Mouse (Mus musculus) urinary bladder, postnatal 14 days (tissue): ENCODE results near the gene Als2.

Experiments used
- DNase-seq: peaks from one replicate; pipeline ENCODE4 v3.0.0; 2021; ENCODE audit warnings: low spot score

The Als2 gene

DNA sequence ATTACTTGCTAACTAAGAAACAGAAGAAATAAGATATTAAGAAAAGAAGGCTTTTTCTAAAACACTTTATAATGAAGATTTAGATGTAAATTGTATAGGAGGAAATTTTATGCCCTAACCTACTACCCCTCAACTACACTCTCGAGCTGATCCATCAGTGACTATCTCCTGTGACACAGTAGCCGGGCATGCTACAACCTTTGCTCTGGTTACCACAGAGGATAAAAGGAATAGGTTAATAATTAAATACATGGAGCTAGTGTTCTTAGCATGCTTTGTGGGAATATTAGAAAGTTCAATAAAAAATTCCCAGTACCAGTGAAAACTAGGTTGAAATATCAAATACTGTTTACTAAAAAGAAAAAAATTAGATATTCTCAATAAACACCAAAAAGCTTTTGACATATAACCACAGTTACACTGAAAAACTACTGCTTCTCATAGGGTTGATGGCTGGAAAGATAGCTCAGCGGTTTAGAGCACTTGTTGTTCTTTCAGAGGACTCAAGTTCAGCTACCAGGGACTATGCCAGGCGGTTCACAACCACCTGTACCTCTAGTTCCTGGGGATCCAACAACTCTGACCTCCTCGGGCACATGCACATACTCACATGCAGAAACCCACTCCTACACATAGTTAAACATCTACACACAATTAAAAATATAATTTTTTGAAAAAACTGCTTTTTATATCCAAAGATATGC lies 24.8 kb downstream of the Als2 start:
- DNase-seq, result no peak

DNA sequence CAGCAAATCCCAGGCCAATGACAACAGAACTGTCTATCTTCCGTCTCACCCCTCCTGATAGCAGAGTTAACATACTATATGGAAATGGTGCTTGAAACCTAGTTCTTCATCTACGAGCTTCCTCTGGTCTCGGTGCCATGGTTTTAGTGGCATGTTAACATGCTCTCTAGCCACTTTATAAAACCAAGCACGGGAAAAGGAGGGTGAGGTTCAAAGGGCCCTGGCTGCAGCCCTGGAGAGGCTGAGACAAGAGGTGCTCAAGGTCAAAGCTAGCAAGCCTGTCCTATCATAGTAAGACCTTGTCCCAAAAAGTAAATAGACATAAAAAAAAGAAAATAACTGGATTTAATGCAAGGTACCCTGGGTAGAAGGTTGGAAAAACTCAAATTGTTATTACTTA lies 25.4 kb downstream of the Als2 start:
- no peak for DNase-seq

DNA sequence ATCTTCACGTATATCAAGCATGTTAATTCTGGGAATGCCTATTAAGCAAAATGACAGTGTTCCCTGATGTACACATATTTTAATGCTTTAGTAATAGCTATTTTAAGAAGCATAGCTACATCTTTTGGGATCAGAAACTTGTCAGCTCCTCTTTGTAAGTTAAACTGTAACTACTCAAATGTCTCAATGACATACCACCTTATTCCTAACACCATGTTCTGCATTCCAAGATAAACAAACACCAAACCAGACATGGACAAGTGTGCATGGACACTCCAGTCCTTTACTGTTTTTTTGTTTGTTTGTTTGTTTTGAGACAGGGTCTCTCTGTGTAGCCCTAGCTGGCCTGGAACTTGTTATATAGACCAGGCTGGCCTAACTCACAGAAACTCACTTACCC lies 28.7 kb downstream of the Als2 start:
- no peak for DNase-seq

DNA sequence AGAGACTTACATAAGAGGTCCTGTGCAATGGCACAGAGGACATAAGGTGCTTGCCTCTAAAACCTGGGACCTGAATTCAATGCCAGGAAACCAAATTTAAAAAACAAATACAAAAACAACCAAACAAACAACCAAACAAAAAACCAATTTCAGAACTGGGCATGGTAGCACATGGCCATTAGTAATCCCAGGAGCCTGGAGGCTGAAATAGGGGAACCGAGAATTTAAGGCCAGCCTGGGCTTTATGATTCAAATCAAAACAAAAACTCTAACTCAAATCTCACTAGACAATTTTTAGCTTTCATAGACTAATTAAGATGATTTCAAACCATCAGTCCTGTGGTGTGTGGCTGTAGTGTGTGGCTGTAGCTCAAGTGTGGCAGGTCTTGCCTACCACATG lies 32.5 kb downstream of the Als2 start:
- DNase-seq, result no peak

DNA sequence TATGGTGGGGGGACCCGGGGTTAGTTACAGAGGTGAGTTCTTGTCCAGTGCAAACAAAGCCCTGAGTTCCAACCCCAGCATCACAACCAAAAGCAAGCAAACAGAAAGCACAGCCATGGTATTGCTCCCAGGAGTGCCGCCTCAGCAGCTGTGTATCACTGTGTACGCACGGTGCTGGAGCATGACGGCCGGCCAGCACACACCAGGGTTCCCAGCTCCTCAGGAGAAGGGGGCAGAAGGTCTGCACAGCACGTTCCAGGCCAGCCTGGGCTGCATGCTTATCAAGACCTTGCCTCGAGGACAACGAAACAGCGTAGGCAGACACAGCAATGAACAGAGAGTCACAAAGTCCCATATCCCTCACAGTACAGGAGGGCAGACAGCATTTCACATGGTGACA lies 34.7 kb downstream of the Als2 start:
- no peak for DNase-seq

DNA sequence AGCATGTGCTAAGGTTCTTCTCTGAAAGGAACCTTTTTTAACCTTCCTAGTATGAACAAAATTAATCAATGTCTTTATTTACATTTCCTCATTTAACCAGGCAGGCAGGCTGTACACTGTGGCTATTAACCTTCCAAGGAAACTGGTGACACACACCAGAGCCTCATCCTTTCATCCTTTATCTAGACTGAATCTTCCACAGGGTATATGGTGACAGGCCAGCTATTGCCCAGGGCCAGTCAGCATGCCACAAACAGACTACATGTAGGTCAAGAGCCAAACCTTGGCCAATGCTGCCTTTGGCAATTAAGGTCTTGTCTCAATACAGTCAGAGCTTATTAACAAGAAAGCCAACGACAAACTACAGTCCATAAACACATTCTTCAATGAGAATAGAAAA lies 35.5 kb downstream of the Als2 start:
- no peak for DNase-seq

DNA sequence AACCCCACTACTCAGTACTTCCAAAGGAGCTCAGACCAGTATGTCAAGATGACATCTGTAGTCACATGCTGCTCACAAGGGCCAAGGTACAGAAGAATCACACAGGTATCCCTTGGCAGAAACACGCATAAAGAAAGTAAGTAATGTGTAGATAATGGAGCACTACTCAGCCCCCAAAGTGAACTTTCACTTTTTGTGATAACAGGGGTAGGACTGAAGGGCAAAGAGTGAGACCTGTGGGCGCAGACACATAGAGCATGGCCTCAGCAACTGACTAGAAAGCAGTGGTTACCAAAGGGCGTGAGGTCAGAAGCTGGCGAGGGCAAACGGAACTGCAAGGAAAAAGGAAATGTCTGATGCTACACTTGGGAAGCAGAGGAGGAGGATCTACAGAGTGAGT lies 36.1 kb downstream of the Als2 start:
- no peak for DNase-seq

DNA sequence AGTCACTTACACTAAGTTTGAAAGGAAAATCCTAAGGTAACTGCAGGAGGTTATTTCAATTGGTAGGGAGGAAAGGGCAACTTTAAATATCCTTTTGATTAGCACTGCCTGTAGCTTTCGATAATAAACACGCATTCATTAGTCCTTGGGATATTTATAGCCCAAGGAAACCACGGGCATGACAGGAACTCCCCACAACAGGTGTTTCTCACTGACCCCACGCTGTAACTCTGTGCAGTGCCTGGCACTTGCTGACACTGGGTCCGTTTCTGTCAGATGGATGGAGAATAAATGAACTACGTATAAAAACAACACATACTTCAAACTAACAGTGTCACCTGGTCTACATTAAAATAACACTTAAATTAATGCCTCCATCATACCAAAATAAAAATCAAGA lies 42.1 kb downstream of the Als2 start:
- DNase-seq, result no peak

DNA sequence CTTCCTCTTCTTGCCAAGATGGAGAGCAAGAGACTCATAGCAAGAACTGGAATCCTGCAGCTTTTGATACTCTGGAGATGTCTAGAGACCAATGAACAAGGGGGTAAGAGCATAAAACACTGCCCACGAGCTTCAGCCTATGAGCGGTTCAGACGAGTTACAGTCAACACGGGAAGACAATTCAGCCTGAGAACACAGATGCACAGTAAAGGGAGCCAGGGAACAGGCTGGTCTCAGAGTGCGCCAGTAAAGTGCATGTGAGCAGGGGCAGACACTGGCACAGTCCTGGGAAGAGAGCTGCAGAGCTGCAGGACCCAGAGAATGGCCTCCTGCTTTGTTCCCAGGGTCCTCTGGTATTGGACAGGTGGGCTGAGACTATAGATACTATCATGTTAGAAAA lies 49.2 kb downstream of the Als2 start:
- no peak for DNase-seq

DNA sequence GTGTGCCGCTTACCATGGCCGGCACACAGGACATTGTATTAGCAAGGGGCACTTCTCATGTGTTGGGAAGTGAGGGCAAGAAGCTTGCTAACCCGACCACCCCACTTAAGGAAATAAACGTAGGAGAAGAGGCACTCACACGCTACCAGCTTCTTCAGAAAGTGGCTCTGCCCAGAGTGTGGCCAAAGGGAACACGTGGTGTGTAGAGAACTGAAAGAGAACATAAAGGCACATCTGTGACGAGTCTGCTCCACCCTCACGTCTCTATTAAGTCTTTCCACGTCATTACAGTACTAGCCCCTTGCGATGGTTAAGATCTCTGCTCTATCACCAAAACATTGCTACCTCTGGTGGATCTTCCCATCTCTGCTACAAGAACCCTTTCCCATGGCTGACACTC lies 50.7 kb downstream of the Als2 start:
- DNase-seq, result no peak

DNA sequence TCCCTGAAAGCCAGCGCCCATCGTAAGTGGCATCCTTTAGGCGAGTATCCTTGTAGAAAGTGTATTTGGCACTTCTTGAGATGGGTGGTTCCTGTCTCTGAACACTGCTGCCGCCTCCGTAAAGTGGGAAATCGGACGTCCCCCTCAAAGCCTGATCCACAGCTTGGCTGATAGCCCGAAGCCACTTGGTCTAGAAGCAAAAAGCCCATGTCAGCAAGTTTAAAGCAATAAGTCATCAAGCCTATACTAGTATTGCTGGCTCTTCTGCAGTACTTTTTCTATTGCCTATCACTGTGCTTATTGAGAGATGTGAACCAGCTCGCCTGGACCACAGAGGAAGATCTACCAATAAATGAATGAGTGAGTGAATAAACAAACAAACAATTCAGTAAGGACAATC lies 51.6 kb downstream of the Als2 start:
- DNase-seq, result no peak

DNA sequence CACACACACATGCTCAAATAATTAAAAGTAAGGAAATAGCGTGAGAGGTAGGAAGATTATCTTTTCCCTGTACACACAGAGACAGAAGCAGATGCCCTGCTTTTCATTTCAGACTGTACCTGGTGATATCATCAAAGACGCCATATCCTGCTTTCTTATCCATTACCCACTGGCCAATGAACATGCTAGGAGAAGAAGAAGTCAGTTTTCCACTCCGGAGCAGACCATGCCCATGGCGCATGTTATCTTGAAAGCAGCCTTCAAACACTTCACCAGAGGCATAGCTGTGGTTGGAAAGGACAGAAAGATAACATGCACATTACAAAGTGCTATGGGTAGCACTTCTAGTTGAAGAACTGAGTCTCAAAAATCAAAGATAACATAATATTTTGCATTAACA lies 54.0 kb downstream of the Als2 start:
- no peak for DNase-seq

DNA sequence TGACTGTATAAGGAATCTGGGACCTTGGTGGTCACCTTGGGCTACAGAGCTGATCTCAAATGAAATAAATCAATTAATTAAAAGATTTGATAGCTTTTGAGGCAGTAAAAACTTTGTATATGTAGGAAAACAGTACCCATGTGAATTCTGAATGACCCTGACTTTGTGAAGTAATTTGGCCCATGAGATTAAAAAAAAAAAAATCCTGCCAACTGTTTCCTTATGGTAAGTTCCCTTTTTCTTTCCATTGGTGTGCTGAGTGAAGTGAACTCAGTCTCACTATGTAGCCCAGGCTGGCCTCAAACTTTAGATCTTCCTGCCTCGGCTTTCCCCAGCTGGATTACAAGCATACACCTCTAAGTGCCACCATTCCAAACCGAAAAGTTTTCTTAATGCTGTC lies 54.7 kb downstream of the Als2 start:
- DNase-seq, result no peak

DNA sequence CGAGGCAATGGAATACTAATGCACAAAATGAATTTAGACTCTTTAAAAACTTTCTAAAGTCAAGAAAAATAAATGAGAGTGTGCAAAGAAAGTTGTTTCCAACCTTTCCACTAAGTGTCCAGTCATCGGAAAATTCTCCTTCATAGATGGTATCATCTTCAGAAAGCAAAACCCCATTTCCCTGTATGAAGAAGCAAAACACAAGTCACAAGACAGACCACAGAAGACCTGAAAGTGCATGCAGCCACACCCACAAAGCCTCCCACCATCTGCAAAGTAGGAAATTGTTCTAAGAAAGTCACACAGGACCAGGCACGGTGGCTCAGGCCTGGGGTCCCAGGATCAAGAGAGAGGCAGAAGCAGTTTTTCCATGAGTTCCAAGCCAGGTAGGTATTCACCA lies 57.0 kb downstream of the Als2 start:
- no peak for DNase-seq

DNA sequence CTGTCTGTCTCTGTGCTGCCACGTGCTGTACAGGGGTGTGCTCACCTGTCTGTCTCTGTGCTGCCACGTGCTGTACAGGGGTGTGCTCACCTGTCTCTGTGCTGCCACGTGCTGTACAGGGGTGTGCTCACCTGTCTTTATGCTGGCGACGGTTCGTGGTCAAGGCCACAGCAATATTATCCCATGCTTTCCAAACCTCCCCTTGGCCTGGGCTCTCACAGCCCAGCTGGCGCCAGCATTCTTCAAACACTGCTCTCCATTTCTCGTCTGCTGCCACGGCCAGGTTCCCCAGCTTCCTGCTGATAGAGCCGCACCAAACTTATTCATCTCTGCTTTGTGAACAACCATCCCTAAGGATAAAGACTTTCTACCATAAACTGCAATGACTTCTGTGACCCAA lies 58.6 kb downstream of the Als2 start:
- DNase-seq, result no peak

DNA sequence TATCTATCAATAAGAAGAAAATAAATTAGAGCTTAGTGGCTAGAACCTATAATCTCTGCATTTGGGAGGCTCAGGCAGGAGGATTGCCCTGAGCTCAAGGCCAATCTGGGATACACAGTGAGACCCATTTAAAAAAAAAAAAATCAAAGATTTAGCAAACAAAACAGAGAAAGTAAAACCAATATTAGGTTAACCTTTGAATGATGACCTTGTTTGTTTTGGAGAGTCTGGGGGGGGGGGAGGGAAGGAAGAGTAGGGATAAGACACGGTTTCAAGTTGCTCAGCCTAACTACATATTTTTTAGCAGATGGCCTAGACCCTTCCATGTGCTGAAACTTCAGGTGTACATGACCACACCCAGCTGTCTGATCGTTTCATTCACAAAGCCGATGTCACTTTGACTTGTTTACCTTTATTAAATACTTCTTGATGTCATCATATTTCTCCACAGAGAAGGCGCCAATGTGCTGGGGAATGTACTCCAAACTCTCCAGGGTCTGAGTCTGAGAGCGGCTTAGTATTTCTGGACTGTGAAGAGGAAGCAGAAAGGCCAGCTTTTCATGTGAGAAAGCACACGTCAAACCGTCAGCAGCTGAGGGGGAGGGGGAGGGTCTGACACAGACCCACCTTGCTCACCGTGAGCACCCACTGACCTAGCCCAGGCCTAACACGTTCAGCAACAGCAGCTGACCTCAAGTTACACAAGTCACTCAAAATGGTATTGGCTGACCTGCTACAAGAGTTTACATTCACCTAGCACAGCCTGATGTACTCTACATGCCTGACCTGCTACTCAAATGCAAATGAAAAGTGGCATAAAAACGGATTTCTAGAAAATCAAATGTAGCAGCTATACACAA lies 62.3 kb downstream of the Als2 start:
- no peak for DNase-seq

DNA sequence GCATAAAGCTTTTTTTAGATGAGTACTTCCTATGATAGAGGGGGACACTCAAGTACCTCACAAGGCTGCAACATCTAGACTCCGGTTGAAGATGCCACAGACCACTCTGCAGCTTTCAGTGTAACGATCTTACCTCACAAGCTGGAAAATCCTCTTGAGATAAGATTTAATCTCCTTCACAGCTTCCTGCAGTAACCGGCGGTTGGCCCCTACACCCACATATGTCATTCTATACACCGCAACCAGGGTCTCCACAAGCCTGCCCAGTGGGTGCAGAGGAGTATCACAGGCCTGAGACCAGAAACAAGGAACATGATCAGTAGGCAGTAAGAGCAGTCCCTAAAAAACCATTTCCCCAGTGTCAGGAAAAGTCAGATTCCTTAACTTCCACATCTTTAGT lies 64.0 kb downstream of the Als2 start:
- DNase-seq, result no peak

DNA sequence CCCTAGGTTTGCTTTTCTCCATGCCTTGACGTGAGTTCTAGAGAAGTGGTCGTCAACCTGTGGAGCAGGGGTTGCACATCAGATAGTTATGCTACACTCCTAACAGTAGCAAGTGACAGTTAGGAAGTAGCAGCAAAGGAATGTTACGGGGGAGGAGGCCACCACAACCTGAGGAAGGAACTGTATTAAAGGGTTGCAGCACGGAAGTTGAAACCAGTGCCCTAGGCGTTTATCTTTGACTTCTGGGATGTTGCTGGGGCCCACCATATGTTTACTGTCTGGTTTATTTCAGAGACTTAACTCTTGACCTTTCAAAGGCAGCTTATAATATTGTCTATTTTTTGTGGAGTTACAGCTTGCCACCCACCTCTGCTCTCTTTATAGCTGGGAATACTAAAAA lies 65.2 kb downstream of the Als2 start:
- no peak for DNase-seq

DNA sequence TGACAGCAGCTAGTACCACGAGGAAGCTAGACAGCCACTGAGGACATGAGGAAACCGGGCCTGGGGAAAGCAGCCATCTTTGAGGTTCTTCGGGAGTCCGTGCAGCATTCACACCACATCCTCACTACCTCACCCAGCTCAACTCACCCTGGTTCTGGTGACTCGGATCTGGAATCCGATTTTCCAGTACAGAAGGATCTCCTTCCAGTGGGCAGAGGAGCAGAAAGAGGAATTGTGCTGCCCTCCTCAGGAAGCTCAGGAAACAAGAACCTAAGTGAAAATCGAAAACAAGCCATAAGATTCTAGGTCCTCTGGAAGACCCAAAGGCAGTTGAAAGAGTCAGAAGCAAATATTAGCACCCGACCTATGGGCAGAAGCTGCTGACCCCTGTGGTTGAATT lies 66.7 kb downstream of the Als2 start:
- DNase-seq, result no peak

DNA sequence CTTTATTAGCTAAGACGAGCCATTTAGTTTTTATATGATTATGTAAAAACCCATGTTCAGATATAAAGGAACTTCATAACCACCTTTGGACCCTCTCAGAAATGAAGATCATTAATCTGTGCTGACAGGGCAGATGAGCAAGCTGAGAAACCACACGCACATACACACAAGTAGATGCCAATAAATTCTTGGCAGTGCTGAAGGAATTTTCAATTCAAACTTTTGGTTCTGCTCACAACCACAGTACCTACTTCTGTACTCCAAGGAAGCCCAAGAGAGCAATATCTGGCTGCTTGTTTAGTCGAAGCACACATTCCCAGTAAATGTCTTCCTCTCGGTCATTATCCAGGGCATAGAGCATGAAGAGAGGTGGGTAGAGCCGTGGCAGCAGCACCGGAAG lies 67.4 kb downstream of the Als2 start:
- no peak for DNase-seq

DNA sequence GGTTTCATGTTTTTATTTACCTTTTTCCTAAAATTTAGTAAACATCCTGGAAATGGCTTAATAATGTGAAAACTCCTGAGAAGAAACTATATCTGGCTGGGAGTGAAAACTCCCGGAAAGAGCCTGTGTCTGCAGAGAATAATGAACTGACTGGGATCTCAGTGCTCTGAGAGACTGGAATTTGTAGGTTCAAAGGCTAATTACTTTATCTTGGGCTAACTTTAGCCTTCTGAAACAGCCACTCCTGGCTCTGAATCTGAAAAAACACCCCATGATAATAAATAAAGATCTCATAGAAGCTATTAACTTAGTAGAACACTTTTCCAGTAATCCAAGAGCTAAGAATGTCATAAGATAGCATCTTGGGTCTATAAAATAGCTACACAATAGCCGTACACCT lies 68.5 kb downstream of the Als2 start:
- no peak for DNase-seq

DNA sequence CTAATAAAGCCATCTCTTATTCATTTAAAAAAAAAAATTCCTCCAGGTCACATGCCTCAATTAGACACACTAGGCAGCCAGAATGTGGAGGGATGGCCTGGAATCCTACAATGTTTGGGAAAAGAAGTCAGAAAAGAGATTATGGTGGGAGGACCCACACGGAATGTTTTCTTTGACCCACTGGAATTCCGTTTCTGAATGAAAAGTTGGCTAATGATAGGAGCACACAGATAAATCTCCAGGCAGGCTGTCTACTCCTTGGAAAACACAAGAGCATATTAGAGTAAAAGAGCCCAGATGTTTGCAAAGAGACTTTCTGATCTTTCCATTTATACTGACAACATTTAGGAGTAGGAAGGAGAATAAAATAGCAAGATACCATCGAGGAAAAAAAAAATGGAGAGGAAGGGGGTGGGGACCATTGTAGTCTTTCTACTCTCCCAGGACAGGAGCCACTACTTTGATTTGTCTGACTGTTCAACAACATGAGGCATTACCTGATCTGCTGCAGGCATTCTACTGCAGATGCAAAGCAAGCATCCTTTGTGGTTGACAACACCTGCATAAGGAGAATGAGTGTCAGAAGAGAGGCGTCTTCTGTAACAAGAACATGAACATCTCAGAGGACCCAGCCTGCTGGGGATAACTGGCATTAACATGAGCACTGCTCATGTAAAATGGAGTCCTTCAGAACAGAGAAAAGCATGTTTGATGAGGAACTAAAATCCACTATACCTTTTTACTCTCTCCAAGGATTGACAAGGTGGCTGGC lies 69.2 kb downstream of the Als2 start:
- DNase-seq, result no peak

DNA sequence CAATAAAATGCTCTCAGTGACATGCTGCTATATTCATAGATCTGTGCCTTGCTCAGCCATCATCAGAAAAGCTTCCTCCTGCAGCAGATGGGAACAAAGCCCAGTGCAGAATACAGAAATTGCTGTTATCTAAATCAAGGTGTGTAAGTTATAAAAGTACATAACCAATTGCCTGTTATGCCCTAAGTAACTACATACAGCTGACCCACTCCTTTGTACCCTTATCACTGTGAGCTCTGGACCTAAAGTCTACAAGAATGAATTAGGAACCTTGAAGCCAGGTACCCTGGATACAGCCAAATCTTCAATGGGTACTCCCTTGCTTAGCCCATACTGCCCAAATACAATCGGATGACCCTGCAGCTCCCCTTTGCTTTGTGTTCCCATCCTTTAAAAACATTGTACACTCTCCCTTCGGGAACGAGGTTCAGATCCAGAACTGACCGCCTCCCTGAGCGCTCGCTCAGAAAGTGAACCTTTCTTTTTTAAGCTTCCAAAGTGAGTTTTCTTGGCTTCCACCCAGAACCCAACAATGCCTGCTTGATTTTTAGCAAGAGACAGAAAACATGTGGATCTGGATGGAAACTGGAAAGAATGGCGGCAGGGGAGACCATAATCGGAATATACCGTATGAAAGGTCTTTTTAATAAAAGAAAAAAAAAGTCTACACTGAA lies 70.7 kb downstream of the Als2 start:
- no peak for DNase-seq
